Mouse (Mus musculus): Measurements from ENCODE around the gene 5830411N06Rik. TPM values are rescaled to one million over a fixed set of nuclear protein-coding genes. Genes with fewer than 3 reads are reported as not detected.

5830411N06Rik gene
- total and polyA plus RNA-seq, 3 experiments: not detected

DNA sequence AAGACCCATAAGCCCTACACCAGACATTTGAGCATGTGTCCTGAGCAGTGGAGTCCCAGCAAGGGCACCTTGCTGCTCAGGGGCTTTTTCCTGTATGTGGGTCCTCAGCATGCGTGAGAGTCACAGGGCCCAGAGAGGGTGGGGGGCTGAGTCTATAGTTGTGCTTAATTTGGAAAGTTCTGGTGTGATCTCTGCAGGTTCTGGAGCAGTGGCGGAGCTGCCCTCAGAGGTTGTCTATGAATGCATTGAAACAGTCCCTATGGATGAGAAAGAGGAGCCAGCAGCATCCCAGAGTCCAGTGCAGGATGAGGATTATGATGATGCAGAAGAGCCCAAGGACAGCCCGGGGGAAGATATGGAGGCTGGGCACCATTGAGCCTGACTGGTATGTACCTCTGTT lies 52.3 kb downstream of the 5830411N06Rik start:
- in situ Hi-C loops (cut with MboI; ENCODE audit: low pct_ligation_motif_present, low pct_unique_long_range_greater_than_20kb, low sequenced_read_pairs): no loop called here
- Histone ChIP-seq H3K9me3 (replicated peaks; ENCODE audit: low read length) (no peaks in the 10 kb centered on the region), H3K36me3 (replicated peaks in 1 of 2; ENCODE audit: control insufficient read depth in 1 of 2, insufficient read depth in 1 of 2, low read length in 1 of 2) (no peaks in the 10 kb centered on the region), H3K79me2 (replicated peaks; ENCODE audit: control insufficient read depth, extremely low read depth, insufficient read depth, poor library complexity, severe bottlenecking) (no peaks in the 10 kb centered on the region), H3K4me2 (ENCODE audit: insufficient read depth, low read depth, poor library complexity, severe bottlenecking) (no peak overlapping the region), H3K27ac (ENCODE audit: insufficient read depth, low read depth) (no peak overlapping the region), H3K9ac (ENCODE audit: insufficient read depth, low read depth) (no peak overlapping the region), H3K27me3 (replicated peaks) (peaks cover 53% of the 10 kb centered on the region), H3K4me3 (replicated peaks in 1 of 3; ENCODE audit: low read depth in 2 of 3, low read length in 2 of 3, poor library complexity in 1 of 3) (no peak overlapping the region), H3K4me1 (ENCODE audit: control insufficient read depth in 1 of 2, insufficient read depth in 2 of 2) (no peaks in the 10 kb centered on the region)
- TF ChIP-seq IRF4 (IDR thresholded peaks at IDR 0.05; ENCODE audit: low read depth, low read length): no peak
- TF ChIP-seq KAT2A (IDR thresholded peaks at IDR 0.05; ENCODE audit: insufficient replicate concordance, low read length): no peak
- TF ChIP-seq BHLHE40 (IDR thresholded peaks at IDR 0.05; ENCODE audit: low read depth, low read length): no peak
- no peak for TF ChIP-seq CHD1 (IDR thresholded peaks at IDR 0.05; ENCODE audit: low read depth, low read length)
- no peak for TF ChIP-seq ZNF384 (IDR thresholded peaks at IDR 0.05; ENCODE audit: low read depth, low read length)
- TF ChIP-seq MEF2A (IDR thresholded peaks at IDR 0.05; ENCODE audit: borderline replicate concordance, low read depth, low read length): no peak
- no peak for TF ChIP-seq MAFK (IDR thresholded peaks at IDR 0.05; ENCODE audit: insufficient replicate concordance, low read length)
- dilution Hi-C loops (cut with MboI; ENCODE audit: extremely low pct_ligation_motif_present, extremely low pct_unique_long_range_greater_than_20kb, low sequenced_read_pairs): no loop called here
- no peak for DNase-seq (ENCODE audit: extremely low read depth)

GRCm38 (mm10) chr7:140319861-140320385 lies 72.8 kb downstream of the 5830411N06Rik start:
- Histone ChIP-seq H3K9ac (ENCODE audit: insufficient read depth, low read depth) (no peak overlapping the region), H3K79me2 (replicated peaks; ENCODE audit: control insufficient read depth, extremely low read depth, insufficient read depth, poor library complexity, severe bottlenecking) (no peaks in the 10 kb centered on the region), H3K36me3 (replicated peaks in 1 of 2; ENCODE audit: control insufficient read depth in 1 of 2, insufficient read depth in 1 of 2, low read length in 1 of 2) (no peaks in the 10 kb centered on the region), H3K4me1 (ENCODE audit: control insufficient read depth in 1 of 2, insufficient read depth in 2 of 2) (no peaks in the 10 kb centered on the region), H3K27ac (ENCODE audit: insufficient read depth, low read depth) (no peak overlapping the region), H3K4me2 (ENCODE audit: insufficient read depth, low read depth, poor library complexity, severe bottlenecking) (no peak overlapping the region), H3K4me3 (replicated peaks in 1 of 3; ENCODE audit: low read depth in 2 of 3, low read length in 2 of 3, poor library complexity in 1 of 3) (no peak overlapping the region), H3K27me3 (replicated peaks) (peaks cover 85% of the 10 kb centered on the region), H3K9me3 (replicated peaks; ENCODE audit: low read length) (no peaks in the 10 kb centered on the region)
- in situ Hi-C loops (cut with MboI; ENCODE audit: low pct_ligation_motif_present, low pct_unique_long_range_greater_than_20kb, low sequenced_read_pairs) (no loop called here), dilution Hi-C loops (cut with MboI; ENCODE audit: extremely low pct_ligation_motif_present, extremely low pct_unique_long_range_greater_than_20kb, low sequenced_read_pairs) (no loop called here)
- DNase-seq (ENCODE audit: extremely low read depth): no peak
- TF ChIP-seq EP300 (IDR thresholded peaks at IDR 0.05; ENCODE audit: low read length): no peak
- TF ChIP-seq ZMIZ1 (IDR thresholded peaks at IDR 0.05; ENCODE audit: low read depth, low read length): no peak
- TF ChIP-seq NRF1 (IDR thresholded peaks at IDR 0.05; ENCODE audit: low read depth, low read length): no peak
- TF ChIP-seq RCOR1 (conservative IDR thresholded peaks at IDR 0.05; ENCODE audit: low read depth, low read length): no peak
- TF ChIP-seq JUN (IDR thresholded peaks at IDR 0.05; ENCODE audit: insufficient read depth, low read depth, low read length): no peak
- TF ChIP-seq ZKSCAN1 (IDR thresholded peaks at IDR 0.05; ENCODE audit: borderline replicate concordance, low read depth, low read length): no peak
- TF ChIP-seq POLR2AphosphoS2 (IDR thresholded peaks at IDR 0.05; ENCODE audit: low read depth, low read length): no peak
- no peak for TF ChIP-seq CHD2 (IDR thresholded peaks at IDR 0.05; ENCODE audit: low read length)
- no peak for TF ChIP-seq MEF2A (IDR thresholded peaks at IDR 0.05; ENCODE audit: borderline replicate concordance, low read depth, low read length)
